Mouse (Mus musculus): ENCODE data around the gene Noto.
"Not testable (repeated sequence)": the region's sequence is repeated elsewhere in the genome, so short reads cannot be mapped to it uniquely, and the experiment has no call there.

Gene Noto

GRCm38 (mm10) chr6:85431274-85431841, 7.7 kb downstream of the Noto start:
- no peak for DNase-seq (ENCODE audit: extremely low read depth, low read depth)

GRCm38 (mm10) chr6:85431842-85432431, 8.3 kb downstream of the Noto start, which contains the start of gene Smyd5:
TSS of gene Smyd5 (plus strand) at chr6:85431989.
- no peak for DNase-seq (ENCODE audit: extremely low read depth, low read depth)

GRCm38 (mm10) chr6:85433865-85434264, 10.2 kb downstream of the Noto start:
- no peak for DNase-seq (ENCODE audit: extremely low read depth, low read depth)

GRCm38 (mm10) chr6:85436204-85436603, 12.5 kb downstream of the Noto start:
- no peak for DNase-seq (ENCODE audit: extremely low read depth, low read depth)

GRCm38 (mm10) chr6:85436631-85437030, 12.9 kb downstream of the Noto start:
- DNase-seq (ENCODE audit: extremely low read depth, low read depth): no peak

- no peak for DNase-seq (ENCODE audit: extremely low read depth, low read depth)
Measured at GRCm38 (mm10) chr6:85441142-85441541, 17.5 kb downstream of the Noto start.

- DNase-seq (ENCODE audit: extremely low read depth, low read depth): no peak
Measured at GRCm38 (mm10) chr6:85443488-85444233, 20.0 kb downstream of the Noto start.

GRCm38 (mm10) chr6:85444266-85444965, 20.7 kb downstream of the Noto start:
- no peak for DNase-seq (ENCODE audit: extremely low read depth, low read depth)

GRCm38 (mm10) chr6:85445286-85445685, 21.6 kb downstream of the Noto start:
- no peak for DNase-seq (ENCODE audit: extremely low read depth, low read depth)

- DNase-seq (ENCODE audit: extremely low read depth, low read depth): no peak
Measured at GRCm38 (mm10) chr6:85447351-85447750, 23.7 kb downstream of the Noto start.

- DNase-seq (ENCODE audit: extremely low read depth, low read depth): not testable (repeated sequence)
Measured at GRCm38 (mm10) chr6:85450140-85450539, 26.5 kb downstream of the Noto start.

- peak; percentile 97 for DNase-seq (ENCODE audit: extremely low read depth, low read depth)
Measured at GRCm38 (mm10) chr6:85450697-85451663, 27.3 kb downstream of the Noto start, which contains the start of gene Cct7. TSS of gene Cct7 (plus strand) at chr6:85451514.

GRCm38 (mm10) chr6:85451664-85452410, 28.2 kb downstream of the Noto start, which contains the start of gene Pradc1:
TSS of gene Pradc1 (minus strand) at chr6:85451970.
- peak; percentile 94 for DNase-seq (ENCODE audit: extremely low read depth, low read depth)

- no peak for DNase-seq (ENCODE audit: extremely low read depth, low read depth)
Measured at GRCm38 (mm10) chr6:85452411-85452665, 28.7 kb downstream of the Noto start.

GRCm38 (mm10) chr6:85452816-85453215, 29.1 kb downstream of the Noto start:
- DNase-seq (ENCODE audit: extremely low read depth, low read depth): no peak

GRCm38 (mm10) chr6:85459621-85460020, 35.9 kb downstream of the Noto start:
- no peak for DNase-seq (ENCODE audit: extremely low read depth, low read depth)

- no peak for DNase-seq (ENCODE audit: extremely low read depth, low read depth)
Measured at GRCm38 (mm10) chr6:85465381-85465780, 41.7 kb downstream of the Noto start.

- no peak for DNase-seq (ENCODE audit: extremely low read depth, low read depth)
Measured at GRCm38 (mm10) chr6:85469660-85470430, 46.2 kb downstream of the Noto start.

- no peak for DNase-seq (ENCODE audit: extremely low read depth, low read depth)
Measured at GRCm38 (mm10) chr6:85471962-85472361, 48.3 kb downstream of the Noto start.
